Mouse (Mus musculus): ENCODE results near the gene Nob1. TPM values are rescaled to one million over a fixed set of nuclear protein-coding genes. Genes with fewer than 3 reads are reported as not detected.

Gene Nob1
- polyA plus RNA-seq, 1 experiment from 2014 or later: 85.8 TPM

GRCm38 (mm10) chr8:107397665-107398064 lies 27.2 kb downstream of the Nob1 start:
- WGBS: 64% methylated on average over 12 of the region's 12 CpGs
- Histone ChIP-seq H3K4me1 (peaks cover 10% of the 10 kb centered on the region), H3K9ac (replicated peaks) (no peak overlapping the region), H3K36me3 (no peaks in the 10 kb centered on the region), H3K27ac (replicated peaks) (no peak overlapping the region), H3K27me3 (no peaks in the 10 kb centered on the region), H3K4me3 (no peak overlapping the region), H3K4me2 (replicated peaks) (no peak overlapping the region), H3K9me3 (no peaks in the 10 kb centered on the region)
- ATAC-seq (replicated peaks): no peak

GRCm38 (mm10) chr8:107396106-107396670 lies 28.7 kb downstream of the Nob1 start:
- H3K36me3 ChIP-seq: no peaks in the 10 kb centered on the region
- H3K9ac ChIP-seq (replicated peaks): no peak overlapping the region
- no peaks in the 10 kb centered on the region for H3K27me3 ChIP-seq
- no peak overlapping the region for H3K4me3 ChIP-seq
- no peaks in the 10 kb centered on the region for H3K9me3 ChIP-seq
- H3K4me1 ChIP-seq: peaks cover 7% of the 10 kb centered on the region; the same call in 1 of the 2 replicates
- H3K4me2 ChIP-seq (replicated peaks): no peak overlapping the region
- ATAC-seq (replicated peaks): no peak
- 89% methylated on average over 10 of the region's 10 CpGs for WGBS
- no peak overlapping the region for H3K27ac ChIP-seq (replicated peaks)

DNA sequence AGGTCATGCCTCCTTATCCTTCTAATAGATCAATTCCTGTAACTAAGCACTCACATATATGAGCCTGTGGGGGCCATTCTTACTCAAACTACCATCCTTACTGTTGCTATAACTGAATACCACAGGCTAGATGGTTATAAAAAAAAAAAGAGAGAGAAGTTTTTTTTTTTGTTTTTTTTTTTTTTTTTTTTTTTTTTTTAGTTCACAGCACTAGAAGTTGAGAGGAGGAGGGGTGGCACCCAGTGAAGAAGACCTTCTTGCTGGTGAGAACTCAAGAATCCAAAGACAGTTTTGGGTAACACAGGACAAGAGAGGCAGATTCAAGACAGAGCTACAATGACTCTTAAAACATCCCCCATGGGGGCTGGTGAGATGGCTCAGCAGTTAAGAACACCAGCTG lies 29.5 kb downstream of the Nob1 start:
- Histone ChIP-seq H3K4me1 (peaks cover 7% of the 10 kb centered on the region; the same call in 1 of the 2 replicates), H3K36me3 (no peaks in the 10 kb centered on the region), H3K4me3 (no peak overlapping the region), H3K9me3 (no peaks in the 10 kb centered on the region), H3K27ac (replicated peaks) (no peak overlapping the region), H3K9ac (replicated peaks) (no peak overlapping the region), H3K27me3 (no peaks in the 10 kb centered on the region), H3K4me2 (replicated peaks) (no peak overlapping the region)
- no peak for ATAC-seq (replicated peaks)

DNA sequence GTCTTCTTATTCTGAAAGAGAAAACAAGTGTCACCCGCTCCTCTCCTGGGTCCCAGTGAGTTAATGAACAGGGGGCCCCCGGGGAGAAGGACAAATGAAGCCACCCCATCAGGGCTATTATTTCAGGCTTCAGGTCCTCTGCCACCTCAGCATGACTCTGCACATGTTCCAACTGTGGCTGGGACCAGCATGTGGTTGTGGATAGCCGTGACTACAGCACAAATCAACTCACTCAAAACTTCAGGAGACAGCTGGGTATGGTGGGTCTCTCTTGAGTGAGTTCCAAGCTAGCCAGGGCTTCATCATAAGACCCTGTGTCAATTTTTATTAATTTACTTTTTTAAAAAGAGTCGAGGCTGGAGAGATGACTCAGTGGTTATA lies 33.7 kb downstream of the Nob1 start:
- Histone ChIP-seq H3K36me3 (no peaks in the 10 kb centered on the region), H3K4me3 (no peak overlapping the region), H3K9ac (replicated peaks) (no peak overlapping the region), H3K27me3 (no peaks in the 10 kb centered on the region), H3K27ac (replicated peaks) (no peak overlapping the region), H3K4me2 (replicated peaks) (no peak overlapping the region), H3K9me3 (no peaks in the 10 kb centered on the region), H3K4me1 (peaks cover 12% of the 10 kb centered on the region)
- no peak for ATAC-seq (replicated peaks)
- WGBS: 64% methylated on average over 4 of the region's 4 CpGs

DNA sequence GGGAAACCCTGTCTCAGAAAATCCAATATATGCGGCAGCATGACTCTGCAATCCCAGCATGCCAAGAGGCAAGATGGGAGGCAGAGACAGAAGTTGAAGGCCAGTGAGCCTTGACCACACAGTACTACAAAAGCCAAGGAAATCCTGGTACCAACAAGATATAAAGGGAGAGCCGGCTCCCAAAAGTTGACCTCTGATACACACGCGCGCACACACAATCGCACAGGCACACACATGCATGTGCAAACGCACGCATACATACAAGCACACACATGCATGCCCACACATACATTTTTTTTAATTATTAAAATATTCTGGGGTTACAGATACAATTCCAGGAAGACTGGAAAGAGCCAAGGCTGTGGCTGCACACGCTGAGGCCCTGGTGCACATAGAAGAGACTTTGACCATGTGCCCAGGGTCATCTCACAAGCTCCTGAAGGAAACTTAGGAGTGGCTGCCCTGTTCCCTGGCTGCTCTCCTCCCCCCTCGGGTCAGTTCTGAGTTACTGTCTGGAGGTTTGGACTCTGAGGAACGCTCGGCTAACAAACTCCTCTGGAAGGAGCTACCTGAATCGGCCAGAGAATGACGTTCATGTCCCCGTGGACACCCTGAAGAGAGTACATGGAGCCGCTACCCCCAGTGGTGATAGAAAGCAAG lies 34.2 kb downstream of the Nob1 start:
- H3K4me2 ChIP-seq (replicated peaks): no peak overlapping the region
- H3K27me3 ChIP-seq: no peaks in the 10 kb centered on the region
- peaks cover 12% of the 10 kb centered on the region for H3K4me1 ChIP-seq
- 90% methylated on average over 16 of the region's 16 CpGs for WGBS
- H3K4me3 ChIP-seq: no peak overlapping the region
- H3K27ac ChIP-seq (replicated peaks): no peak overlapping the region
- no peak overlapping the region for H3K9ac ChIP-seq (replicated peaks)
- no peaks in the 10 kb centered on the region for H3K9me3 ChIP-seq
- no peak for ATAC-seq (replicated peaks)
- no peaks in the 10 kb centered on the region for H3K36me3 ChIP-seq

GRCm38 (mm10) chr8:107389557-107389956 lies 35.3 kb downstream of the Nob1 start:
- peaks cover 12% of the 10 kb centered on the region for H3K4me1 ChIP-seq
- H3K36me3 ChIP-seq: no peaks in the 10 kb centered on the region
- peak; percentile 55; the same call in 1 of the 2 replicates for ATAC-seq (replicated peaks)
- 30% methylated on average over 8 of the region's 8 CpGs for WGBS
- no peak overlapping the region for H3K27ac ChIP-seq (replicated peaks)
- H3K27me3 ChIP-seq: no peaks in the 10 kb centered on the region
- H3K9me3 ChIP-seq: no peaks in the 10 kb centered on the region
- no peak overlapping the region for H3K9ac ChIP-seq (replicated peaks)
- H3K4me2 ChIP-seq (replicated peaks): no peak overlapping the region
- H3K4me3 ChIP-seq: no peak overlapping the region

- no peaks in the 10 kb centered on the region for H3K36me3 ChIP-seq
- H3K27ac ChIP-seq (replicated peaks): no peak overlapping the region
- 66% methylated on average over 5 of the region's 5 CpGs for WGBS
- no peaks in the 10 kb centered on the region for H3K9me3 ChIP-seq
- no peak overlapping the region for H3K9ac ChIP-seq (replicated peaks)
- H3K4me3 ChIP-seq: no peak overlapping the region
- peaks cover 12% of the 10 kb centered on the region for H3K4me1 ChIP-seq
- no peaks in the 10 kb centered on the region for H3K27me3 ChIP-seq
- ATAC-seq (replicated peaks): no peak
- no peak overlapping the region for H3K4me2 ChIP-seq (replicated peaks)
Observed at GRCm38 (mm10) chr8:107387861-107388260, 37.0 kb downstream of the Nob1 start.

- H3K9ac ChIP-seq (replicated peaks): no peak overlapping the region
- peaks cover 12% of the 10 kb centered on the region for H3K4me1 ChIP-seq
- no peak overlapping the region for H3K27ac ChIP-seq (replicated peaks)
- no peaks in the 10 kb centered on the region for H3K9me3 ChIP-seq
- H3K4me3 ChIP-seq: no peak overlapping the region
- WGBS: 27% methylated on average over 3 of the region's 3 CpGs
- no peaks in the 10 kb centered on the region for H3K27me3 ChIP-seq
- no peaks in the 10 kb centered on the region for H3K36me3 ChIP-seq
- no peak overlapping the region for H3K4me2 ChIP-seq (replicated peaks)
- no peak for ATAC-seq (replicated peaks)
Observed at GRCm38 (mm10) chr8:107386642-107387041, 38.2 kb downstream of the Nob1 start.

- no peaks in the 10 kb centered on the region for H3K9me3 ChIP-seq
- H3K4me3 ChIP-seq: no peak overlapping the region
- 44% methylated on average over 5 of the region's 5 CpGs for whole genome bisulfite sequencing
- H3K9ac ChIP-seq (replicated peaks): no peak overlapping the region
- peaks cover 12% of the 10 kb centered on the region for H3K4me1 ChIP-seq
- H3K4me2 ChIP-seq (replicated peaks): no peak overlapping the region
- H3K27me3 ChIP-seq: no peaks in the 10 kb centered on the region
- H3K36me3 ChIP-seq: no peaks in the 10 kb centered on the region
- no peak overlapping the region for H3K27ac ChIP-seq (replicated peaks)
- ATAC-seq (replicated peaks): no peak
Observed at GRCm38 (mm10) chr8:107386171-107386570, 38.7 kb downstream of the Nob1 start.

DNA sequence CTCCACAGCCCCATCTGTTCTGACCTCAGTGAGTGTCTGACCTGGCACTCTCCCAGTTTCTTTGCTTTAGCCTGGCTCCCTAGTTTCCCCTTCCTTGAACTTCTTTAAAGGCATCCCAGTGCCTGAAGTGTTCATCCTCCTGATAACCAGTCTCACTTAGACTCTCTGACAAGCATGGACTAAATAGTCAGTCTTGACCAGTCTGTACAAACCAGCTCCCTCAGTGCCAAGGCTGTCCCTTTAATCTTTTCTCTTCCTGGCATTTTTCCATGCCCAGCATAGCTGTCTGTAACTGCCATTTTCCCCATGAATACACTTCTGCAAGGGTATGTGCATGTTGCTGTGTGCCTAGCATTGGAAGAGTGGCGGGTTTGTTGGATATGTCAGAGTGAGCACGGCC lies 39.8 kb downstream of the Nob1 start:
- 0 out of 2 replicates have a peak, but pooled peaks cover 2% of the 10 kb centered on the region for H3K36me3 ChIP-seq
- H3K4me1 ChIP-seq: peaks cover 12% of the 10 kb centered on the region
- no peak overlapping the region for H3K9ac ChIP-seq (replicated peaks)
- ATAC-seq (replicated peaks): no peak
- 66% methylated on average over 2 of the region's 2 CpGs for WGBS
- H3K4me2 ChIP-seq (replicated peaks): no peak overlapping the region
- H3K4me3 ChIP-seq: no peak overlapping the region
- no peaks in the 10 kb centered on the region for H3K9me3 ChIP-seq
- no peaks in the 10 kb centered on the region for H3K27me3 ChIP-seq
- no peak overlapping the region for H3K27ac ChIP-seq (replicated peaks)

GRCm38 (mm10) chr8:107384651-107385050 lies 40.2 kb downstream of the Nob1 start:
- 66% methylated on average over 5 of the region's 5 CpGs for WGBS
- H3K4me1 ChIP-seq: peaks cover 8% of the 10 kb centered on the region; the same call in 1 of the 2 replicates
- H3K9me3 ChIP-seq: no peaks in the 10 kb centered on the region
- H3K27ac ChIP-seq (replicated peaks): no peak overlapping the region
- H3K9ac ChIP-seq (replicated peaks): no peak overlapping the region
- 0 out of 2 replicates have a peak, but pooled peaks cover 4% of the 10 kb centered on the region for H3K36me3 ChIP-seq
- no peaks in the 10 kb centered on the region for H3K27me3 ChIP-seq
- no peak overlapping the region for H3K4me2 ChIP-seq (replicated peaks)
- H3K4me3 ChIP-seq: no peak overlapping the region
- ATAC-seq (replicated peaks): no peak

DNA sequence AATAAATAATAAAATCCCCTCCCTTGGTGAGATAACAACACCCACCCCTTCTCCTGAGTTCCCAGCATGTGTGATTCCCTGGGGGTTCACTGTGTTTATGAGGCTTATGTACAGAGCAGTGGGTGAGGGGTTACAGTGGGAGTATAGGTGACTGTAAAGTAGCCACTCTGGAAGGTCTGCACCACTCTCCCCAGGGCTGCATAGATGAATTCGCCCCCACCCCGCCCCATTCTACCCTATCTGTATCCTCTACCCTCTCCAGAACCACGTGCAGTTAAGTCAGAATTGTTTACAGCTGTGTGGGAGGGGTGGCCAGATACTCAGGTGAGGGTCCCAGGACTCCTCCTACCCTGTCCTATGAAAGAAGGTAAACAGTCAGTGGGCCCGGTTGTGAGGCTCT lies 42.0 kb downstream of the Nob1 start:
- Histone ChIP-seq H3K27me3 (no peaks in the 10 kb centered on the region), H3K9me3 (no peaks in the 10 kb centered on the region), H3K36me3 (0 out of 2 replicates have a peak, but pooled peaks cover 8% of the 10 kb centered on the region), H3K4me1 (no peaks in the 10 kb centered on the region), H3K4me2 (replicated peaks) (no peak overlapping the region), H3K27ac (replicated peaks) (no peak overlapping the region), H3K4me3 (no peak overlapping the region), H3K9ac (replicated peaks) (no peak overlapping the region)
- WGBS: 77% methylated on average over 4 of the region's 4 CpGs
- no peak for ATAC-seq (replicated peaks)

GRCm38 (mm10) chr8:107381666-107382065 lies 43.2 kb downstream of the Nob1 start:
- 92% methylated on average over 4 of the region's 4 CpGs for WGBS
- H3K27ac ChIP-seq (replicated peaks): no peak overlapping the region
- no peaks in the 10 kb centered on the region for H3K4me1 ChIP-seq
- no peak overlapping the region for H3K9ac ChIP-seq (replicated peaks)
- no peaks in the 10 kb centered on the region for H3K9me3 ChIP-seq
- no peaks in the 10 kb centered on the region for H3K27me3 ChIP-seq
- 0 out of 2 replicates have a peak, but pooled peaks cover 8% of the 10 kb centered on the region for H3K36me3 ChIP-seq
- H3K4me2 ChIP-seq (replicated peaks): no peak overlapping the region
- no peak overlapping the region for H3K4me3 ChIP-seq
- ATAC-seq (replicated peaks): no peak
